Mouse (Mus musculus): Measurements from ENCODE around the gene Nde1.
A peak's percentile ranks its signal among the peaks of the same experiment; 100 is the strongest.

Nde1 gene

DNA sequence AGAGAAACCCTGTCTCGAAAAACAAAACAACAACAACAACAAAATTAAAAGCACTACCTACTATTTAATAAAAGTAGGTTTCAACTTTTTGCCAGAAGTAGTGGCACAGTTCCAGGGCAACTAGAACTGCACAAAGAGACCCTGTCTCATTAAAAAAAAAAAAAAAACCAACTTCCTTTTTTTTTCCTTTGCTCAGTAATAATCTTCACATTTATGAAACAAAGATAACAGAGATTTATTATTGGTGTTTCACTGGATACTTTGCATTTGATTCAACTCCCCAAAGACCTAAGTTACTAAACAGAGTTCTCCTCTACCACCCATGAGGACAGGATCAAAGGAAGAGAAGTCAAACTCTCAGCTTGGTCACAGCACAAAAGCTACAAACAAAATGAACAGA lies 2.1 kb upstream of the Nde1 start:
- DNase-seq (ENCODE audit: low read depth, low spot score), result no peak

DNA sequence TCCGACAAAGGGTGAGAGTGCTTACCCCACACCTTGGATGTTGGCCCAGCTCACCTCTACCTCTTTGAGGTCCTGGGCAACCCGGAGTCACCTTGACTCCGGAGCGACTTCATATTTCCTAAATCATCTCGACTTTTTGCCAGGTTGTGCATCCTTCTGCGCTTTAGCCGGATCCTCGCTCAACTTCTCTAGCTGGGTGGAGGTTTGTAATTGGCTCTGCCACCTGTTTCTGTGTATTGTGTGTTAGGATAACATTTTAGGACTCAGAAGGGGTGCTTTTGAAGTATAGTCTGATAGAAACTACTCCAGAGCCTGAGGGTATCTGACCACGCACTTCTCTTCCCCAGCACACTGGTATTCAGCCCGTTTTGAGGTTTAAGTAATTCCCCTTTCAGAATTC lies 656 bp downstream of the Nde1 start:
- DNase-seq (ENCODE audit: low read depth, low spot score), result no peak

DNA sequence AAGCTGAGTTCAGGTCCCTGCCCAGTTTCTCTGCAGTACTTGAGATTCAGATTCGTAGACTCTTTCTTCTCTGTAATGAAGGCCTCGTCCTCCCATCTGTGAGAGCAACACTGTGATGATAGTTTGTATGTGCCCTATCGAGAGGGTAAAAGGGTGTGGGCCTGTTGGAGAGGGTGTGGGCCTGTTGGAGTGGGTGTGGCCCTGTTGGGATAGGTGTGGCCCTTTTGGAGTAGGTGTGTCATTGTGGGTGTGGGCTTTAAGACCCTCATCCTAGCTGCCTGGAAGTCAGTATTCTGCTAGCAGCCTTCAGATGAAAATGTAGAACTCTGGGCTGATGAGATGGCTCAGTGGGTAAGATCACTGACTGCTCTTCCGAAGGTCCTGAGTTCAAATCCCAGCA lies 3.4 kb downstream of the Nde1 start:
- DNase-seq (ENCODE audit: low read depth, low spot score), result no peak

- DNase-seq (ENCODE audit: low read depth, low spot score), result no peak
Observed at GRCm38 (mm10) chr16:14169706-14170105, 6.6 kb downstream of the Nde1 start.

- no peak for DNase-seq (ENCODE audit: low read depth, low spot score)
Observed at GRCm38 (mm10) chr16:14178041-14178440, 15.0 kb downstream of the Nde1 start.

DNA sequence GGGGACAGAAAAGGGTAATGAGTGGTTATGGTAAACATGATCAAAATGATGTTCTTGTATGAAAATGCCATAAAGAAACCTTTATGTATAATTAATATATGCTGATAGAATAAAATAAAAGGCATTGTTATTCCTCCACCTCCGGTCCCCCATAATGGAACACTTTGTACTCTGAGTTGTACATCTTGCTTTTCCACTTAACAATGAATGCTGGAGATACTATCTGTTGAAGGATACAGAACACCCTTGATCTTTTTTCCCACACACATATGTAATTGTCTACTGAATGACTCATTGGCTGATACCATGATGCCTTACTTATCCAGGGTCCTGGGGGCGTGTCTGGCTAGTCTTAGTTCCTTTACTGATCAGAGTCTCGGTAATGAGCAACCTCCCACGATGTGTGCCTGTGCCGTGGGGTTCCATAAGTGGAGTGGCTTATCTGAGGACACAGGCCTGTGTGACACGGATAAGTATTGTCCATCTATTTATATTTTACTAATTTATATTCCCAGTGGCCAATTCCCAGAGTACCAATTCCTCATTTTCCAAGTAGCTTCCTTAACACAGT lies 17.2 kb downstream of the Nde1 start:
- DNase-seq (ENCODE audit: low read depth, low spot score), result no peak

DNA sequence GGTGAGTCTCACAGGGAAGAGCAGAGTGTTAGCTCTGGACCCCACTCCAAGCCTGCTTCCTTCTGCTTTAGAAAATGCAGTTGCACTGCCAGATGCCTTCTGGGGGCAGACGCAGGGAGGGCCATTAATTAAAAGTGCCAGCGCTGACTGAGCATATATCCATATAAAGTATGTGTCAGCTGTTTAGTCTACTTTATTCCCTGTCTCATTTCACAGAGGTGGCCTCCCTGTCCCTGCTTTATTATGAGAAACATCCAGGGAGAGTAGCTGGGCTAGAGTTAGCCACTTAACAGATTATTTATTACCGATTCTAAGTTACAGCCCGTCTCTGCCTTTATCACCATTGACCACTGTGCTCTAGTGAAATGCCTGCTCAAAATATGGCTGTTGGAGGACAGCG lies 19.3 kb downstream of the Nde1 start:
- DNase-seq (ENCODE audit: low read depth, low spot score), result no peak

- no peak for DNase-seq (ENCODE audit: low read depth, low spot score)
Observed at GRCm38 (mm10) chr16:14183856-14184255, 20.8 kb downstream of the Nde1 start.

DNA sequence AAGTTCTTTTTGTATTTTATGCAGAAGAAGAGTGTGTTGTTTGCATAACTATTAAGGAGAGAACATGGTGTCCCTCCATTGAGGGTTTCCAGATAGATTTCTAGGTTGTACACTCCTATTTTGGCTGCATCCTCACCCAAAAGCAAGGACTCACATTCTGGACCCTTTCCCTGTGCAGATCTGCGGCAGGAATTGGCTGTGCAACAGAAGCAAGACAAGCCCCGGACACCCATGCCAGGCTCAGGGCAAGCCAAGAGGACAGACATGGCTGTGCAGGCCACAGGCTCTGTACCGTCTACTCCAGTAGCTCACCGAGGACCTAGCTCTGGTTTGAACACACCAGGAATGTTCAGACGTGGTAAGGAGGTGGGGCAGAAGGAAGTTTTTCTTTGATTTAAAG lies 22.4 kb downstream of the Nde1 start:
- no peak for DNase-seq (ENCODE audit: low read depth, low spot score)

GRCm38 (mm10) chr16:14194164-14194950 lies 31.3 kb downstream of the Nde1 start:
- DNase-seq (ENCODE audit: low read depth, low spot score), result no peak

- DNase-seq (ENCODE audit: low read depth, low spot score), result peak; percentile 77
Observed at GRCm38 (mm10) chr16:14195427-14195826, 32.4 kb downstream of the Nde1 start.

- no peak for DNase-seq (ENCODE audit: low read depth, low spot score)
Observed at GRCm38 (mm10) chr16:14198798-14199197, 35.7 kb downstream of the Nde1 start.

- no peak for DNase-seq (ENCODE audit: low read depth, low spot score)
Observed at GRCm38 (mm10) chr16:14215156-14215555, 52.1 kb downstream of the Nde1 start.

- peak; percentile 79 for DNase-seq (ENCODE audit: low read depth, low spot score)
Observed at GRCm38 (mm10) chr16:14237100-14237723, 74.1 kb downstream of the Nde1 start.

GRCm38 (mm10) chr16:14242059-14242458 lies 79.0 kb downstream of the Nde1 start:
- no peak for DNase-seq (ENCODE audit: low read depth, low spot score)

Data from CD4-positive, CD25-positive, alpha-beta regulatory T cell, adult 2 months (primary cell).